Mouse (Mus musculus) forelimb bud, embryonic 11.5 days (tissue): ENCODE measurements at regions not wholly inside any gene's neighbourhood (a gene's known extent, or its start where the extent isn't known, plus 50 kb on each side); places are given as distances from the start of the nearest gene placed in this dataset.

Source experiments
- DNase-seq: peaks from one replicate; pipeline ENCODE4 v3.0.0-alpha.2; 2012; ENCODE audit warnings: low read depth, low spot score

GRCm38 (mm10) chr4:70160525-70161224 is 249.6 kb downstream of the Cdk5rap2 start:
- no peak for DNase-seq

GRCm38 (mm10) chr4:70160062-70160461 is 250.2 kb downstream of the Cdk5rap2 start:
- no peak for DNase-seq

GRCm38 (mm10) chr4:70153179-70153578 is 257.1 kb downstream of the Cdk5rap2 start:
- DNase-seq = peak; percentile 69

- no peak for DNase-seq
These were observed 301.2 kb downstream of the Cdk5rap2 start for GRCm38 (mm10) chr4:70109011-70109410.

- no peak for DNase-seq
These were observed 304.5 kb downstream of the Cdk5rap2 start for GRCm38 (mm10) chr4:70105776-70106175.

- DNase-seq = no peak
These were observed 312.9 kb downstream of the Cdk5rap2 start for GRCm38 (mm10) chr4:70097353-70097752.

- DNase-seq = no peak
These were observed 332.0 kb downstream of the Cdk5rap2 start for GRCm38 (mm10) chr4:70078206-70078605.

GRCm38 (mm10) chr4:70062516-70062915 is 347.7 kb downstream of the Cdk5rap2 start:
- no peak for DNase-seq

- no peak for DNase-seq
These were observed 351.3 kb downstream of the Cdk5rap2 start for GRCm38 (mm10) chr4:70058831-70059544.

GRCm38 (mm10) chr4:70053136-70053535 is 357.1 kb downstream of the Cdk5rap2 start:
- no peak for DNase-seq

GRCm38 (mm10) chr4:70038241-70038640 is 372.0 kb downstream of the Cdk5rap2 start:
- no peak for DNase-seq

GRCm38 (mm10) chr4:70035912-70036311 is 374.3 kb downstream of the Cdk5rap2 start:
- no peak for DNase-seq

- no peak for DNase-seq
These were observed 377.7 kb downstream of the Cdk5rap2 start for GRCm38 (mm10) chr4:70032497-70032896.

- no peak for DNase-seq
These were observed 383.4 kb downstream of the Cdk5rap2 start for GRCm38 (mm10) chr4:70026848-70027247.

- DNase-seq = no peak
These were observed 385.3 kb downstream of the Cdk5rap2 start for GRCm38 (mm10) chr4:70024838-70025376.

- no peak for DNase-seq
These were observed 389.3 kb downstream of the Cdk5rap2 start for GRCm38 (mm10) chr4:70020905-70021470.

- no peak for DNase-seq
These were observed 398.0 kb downstream of the Cdk5rap2 start for GRCm38 (mm10) chr4:70012220-70012580.

GRCm38 (mm10) chr4:70011491-70012219 is 398.6 kb downstream of the Cdk5rap2 start:
- DNase-seq = no peak

GRCm38 (mm10) chr4:70010466-70010865 is 399.8 kb downstream of the Cdk5rap2 start:
- no peak for DNase-seq

- DNase-seq = no peak
These were observed 405.3 kb downstream of the Cdk5rap2 start for GRCm38 (mm10) chr4:70004966-70005365.

GRCm38 (mm10) chr4:69993226-69993625 is 417.0 kb downstream of the Cdk5rap2 start:
- DNase-seq = no peak

- no peak for DNase-seq
These were observed 436.0 kb downstream of the Cdk5rap2 start for GRCm38 (mm10) chr4:69974208-69974607.
